Mouse (Mus musculus): Measurements from ENCODE around the gene Apod. TPM values are rescaled to one million over a fixed set of nuclear protein-coding genes. Genes with fewer than 3 reads are reported as not detected.

Apod gene
- total and polyA plus RNA-seq, 3 experiments = 0.17 TPM; not detected in 2

- Histone ChIP-seq H3K27ac (ENCODE audit: insufficient read depth, low read depth) (no peak overlapping the region), H3K36me3 (replicated peaks in 1 of 2; ENCODE audit: control insufficient read depth in 1 of 2, insufficient read depth in 1 of 2, low read length in 1 of 2) (no peaks in the 10 kb centered on the region), H3K9me3 (replicated peaks; ENCODE audit: low read length) (no peaks in the 10 kb centered on the region), H3K9ac (ENCODE audit: insufficient read depth, low read depth) (no peak overlapping the region), H3K27me3 (replicated peaks) (peaks cover 2% of the 10 kb centered on the region), H3K79me2 (replicated peaks; ENCODE audit: control insufficient read depth, extremely low read depth, insufficient read depth, poor library complexity, severe bottlenecking) (no peaks in the 10 kb centered on the region), H3K4me2 (ENCODE audit: insufficient read depth, low read depth, poor library complexity, severe bottlenecking) (no peak overlapping the region), H3K4me3 (replicated peaks in 1 of 3; ENCODE audit: low read depth in 2 of 3, low read length in 2 of 3, poor library complexity in 1 of 3) (no peak overlapping the region), H3K4me1 (ENCODE audit: control insufficient read depth in 1 of 2, insufficient read depth in 2 of 2) (peaks cover 0 to 2% of the 10 kb centered on the region in 2 experiments; a peak in 1 of 4 replicates)
- no peak for DNase-seq (ENCODE audit: extremely low read depth)
- dilution Hi-C loops (cut with MboI; ENCODE audit: extremely low pct_ligation_motif_present, extremely low pct_unique_long_range_greater_than_20kb, low sequenced_read_pairs) (no loop called here), in situ Hi-C loops (cut with MboI; ENCODE audit: low pct_ligation_motif_present, low pct_unique_long_range_greater_than_20kb, low sequenced_read_pairs) (no loop called here)
- TF ChIP-seq CTCF (conservative IDR thresholded peaks at IDR 0.05 in 1 of 2, IDR thresholded peaks at IDR 0.05 in 1 of 2; ENCODE audit: low read depth in 2 of 2, low read length in 2 of 2) (no peak), RCOR1 (conservative IDR thresholded peaks at IDR 0.05; ENCODE audit: low read depth, low read length) (no peak), JUN (IDR thresholded peaks at IDR 0.05; ENCODE audit: insufficient read depth, low read depth, low read length) (no peak), ZKSCAN1 (IDR thresholded peaks at IDR 0.05; ENCODE audit: borderline replicate concordance, low read depth, low read length) (no peak), EP300 (IDR thresholded peaks at IDR 0.05; ENCODE audit: low read length) (no peak), MAFK (IDR thresholded peaks at IDR 0.05; ENCODE audit: insufficient replicate concordance, low read length) (no peak), HCFC1 (IDR thresholded peaks at IDR 0.05; ENCODE audit: low read depth, low read length) (no peak), SMC3 (IDR thresholded peaks at IDR 0.05; ENCODE audit: low read depth, low read length) (no peak), CHD2 (IDR thresholded peaks at IDR 0.05; ENCODE audit: low read length) (no peak), BHLHE40 (IDR thresholded peaks at IDR 0.05; ENCODE audit: low read depth, low read length) (no peak), UBTF (IDR thresholded peaks at IDR 0.05; ENCODE audit: low read depth, low read length) (no peak), ZC3H11A (IDR thresholded peaks at IDR 0.05; ENCODE audit: low read depth, low read length) (no peak), NELFE (IDR thresholded peaks at IDR 0.05; ENCODE audit: low read depth, low read length) (no peak), RAD21 (IDR thresholded peaks at IDR 0.05; ENCODE audit: low read depth, low read length) (no peak), JUND (conservative IDR thresholded peaks at IDR 0.05; ENCODE audit: low read depth, low read length) (no peak), SIN3A (IDR thresholded peaks at IDR 0.05; ENCODE audit: low read length) (no peak), TBP (conservative IDR thresholded peaks at IDR 0.05; ENCODE audit: low read depth, low read length) (no peak)
Observed at GRCm38 (mm10) chr16:31342556-31342955, 27.9 kb upstream of the Apod start.

DNA sequence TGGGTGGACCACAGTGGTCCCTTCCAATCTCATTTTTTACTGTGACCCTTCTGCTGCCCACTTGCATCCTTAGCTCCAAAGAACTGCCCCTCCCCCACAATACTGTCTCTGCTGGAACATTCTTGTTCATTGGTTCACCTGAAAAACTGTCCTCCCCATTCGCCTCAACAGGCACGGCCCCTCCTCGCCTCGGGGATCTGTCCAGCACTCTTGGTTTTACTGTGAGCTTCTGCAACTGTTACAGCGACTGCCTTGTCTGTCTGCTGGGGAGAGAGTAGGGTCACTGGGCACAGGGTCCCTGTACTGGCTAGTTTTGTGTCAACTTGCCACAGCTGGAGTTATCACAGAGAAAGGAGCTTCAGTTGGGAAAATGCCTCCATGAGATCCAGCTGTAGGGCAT is 24.7 kb upstream of the Apod start:
- no peak overlapping the region for H3K4me2 ChIP-seq (ENCODE audit: insufficient read depth, low read depth, poor library complexity, severe bottlenecking)
- no peaks in the 10 kb centered on the region for H3K27me3 ChIP-seq (replicated peaks)
- no peaks in the 10 kb centered on the region for H3K9me3 ChIP-seq (replicated peaks; ENCODE audit: low read length)
- TF ChIP-seq SIN3A (IDR thresholded peaks at IDR 0.05; ENCODE audit: low read length) = no peak
- TF ChIP-seq PAX5 (IDR thresholded peaks at IDR 0.05; ENCODE audit: low read length) = no peak
- no peak for TF ChIP-seq USF1 (IDR thresholded peaks at IDR 0.05; ENCODE audit: low read depth, low read length)
- TF ChIP-seq IRF4 (IDR thresholded peaks at IDR 0.05; ENCODE audit: low read depth, low read length) = no peak
- TF ChIP-seq USF2 (conservative IDR thresholded peaks at IDR 0.05; ENCODE audit: low read depth, low read length) = no peak
- TF ChIP-seq CTCF (conservative IDR thresholded peaks at IDR 0.05 in 1 of 2, IDR thresholded peaks at IDR 0.05 in 1 of 2; ENCODE audit: low read depth in 2 of 2, low read length in 2 of 2) = no peak
- no peak for TF ChIP-seq NELFE (IDR thresholded peaks at IDR 0.05; ENCODE audit: low read depth, low read length)
- TF ChIP-seq RCOR1 (conservative IDR thresholded peaks at IDR 0.05; ENCODE audit: low read depth, low read length) = no peak
- TF ChIP-seq SMC3 (IDR thresholded peaks at IDR 0.05; ENCODE audit: low read depth, low read length) = no peak
- no peak for TF ChIP-seq NRF1 (IDR thresholded peaks at IDR 0.05; ENCODE audit: low read depth, low read length)
- no peak for TF ChIP-seq ZMIZ1 (IDR thresholded peaks at IDR 0.05; ENCODE audit: low read depth, low read length)
- H3K4me1 ChIP-seq (ENCODE audit: control insufficient read depth in 1 of 2, insufficient read depth in 2 of 2) = 0 out of 4 replicates have a peak, but pooled peaks cover 0 to 2% of the 10 kb centered on the region in 2 experiments
- no peaks in the 10 kb centered on the region for H3K79me2 ChIP-seq (replicated peaks; ENCODE audit: control insufficient read depth, extremely low read depth, insufficient read depth, poor library complexity, severe bottlenecking)
- H3K9ac ChIP-seq (ENCODE audit: insufficient read depth, low read depth) = no peak overlapping the region
- in situ Hi-C loops (cut with MboI; ENCODE audit: low pct_ligation_motif_present, low pct_unique_long_range_greater_than_20kb, low sequenced_read_pairs) = no loop called here
- DNase-seq (ENCODE audit: extremely low read depth) = no peak
- H3K36me3 ChIP-seq (replicated peaks in 1 of 2; ENCODE audit: control insufficient read depth in 1 of 2, insufficient read depth in 1 of 2, low read length in 1 of 2) = no peaks in the 10 kb centered on the region
- no peak overlapping the region for H3K4me3 ChIP-seq (replicated peaks in 1 of 3; ENCODE audit: low read depth in 2 of 3, low read length in 2 of 3, poor library complexity in 1 of 3)
- dilution Hi-C loops (cut with MboI; ENCODE audit: extremely low pct_ligation_motif_present, extremely low pct_unique_long_range_greater_than_20kb, low sequenced_read_pairs) = no loop called here
- no peak overlapping the region for H3K27ac ChIP-seq (ENCODE audit: insufficient read depth, low read depth)
